Mouse (Mus musculus): ENCODE measurements around the gene Cpa1.

GRCm38 (mm10) chr6:30687198-30687597 lies 48.2 kb downstream of the Cpa1 start:
- TF ChIP-seq CTCF (IDR thresholded peaks at IDR 0.05) (no peak), POLR2A (IDR thresholded peaks at IDR 0.05; ENCODE audit: insufficient read depth, low read depth, low read length) (no peak)
